Mouse (Mus musculus) gonadal fat pad, adult 2 months (tissue): ENCODE data around the gene Brms1. TPM values are rescaled to one million over a fixed set of nuclear protein-coding genes. Genes with fewer than 3 reads are reported as not detected.
"Not testable (repeated sequence)": the region's sequence is repeated elsewhere in the genome, so short reads cannot be mapped to it uniquely, and the experiment has no call there.

Source experiments
- DNase-seq: peaks from one replicate; pipeline ENCODE4 v3.0.0-alpha.2; 2012; ENCODE audit warnings: low read depth
- polyA plus RNA-seq: library from polyadenylated mRNA; depleted of rRNA; stranded (reverse); fragments of >200 nt; gene quantifications from 2 replicates; pipeline ENCODE4 v1.2.3, GENCODE M21; 2012

Brms1 gene
- polyA plus RNA-seq, 1 experiment = 33.0 TPM

GRCm38 (mm10) chr19:5062446-5062845 is 21.3 kb downstream of the Brms1 start:
- no peak for DNase-seq

DNA sequence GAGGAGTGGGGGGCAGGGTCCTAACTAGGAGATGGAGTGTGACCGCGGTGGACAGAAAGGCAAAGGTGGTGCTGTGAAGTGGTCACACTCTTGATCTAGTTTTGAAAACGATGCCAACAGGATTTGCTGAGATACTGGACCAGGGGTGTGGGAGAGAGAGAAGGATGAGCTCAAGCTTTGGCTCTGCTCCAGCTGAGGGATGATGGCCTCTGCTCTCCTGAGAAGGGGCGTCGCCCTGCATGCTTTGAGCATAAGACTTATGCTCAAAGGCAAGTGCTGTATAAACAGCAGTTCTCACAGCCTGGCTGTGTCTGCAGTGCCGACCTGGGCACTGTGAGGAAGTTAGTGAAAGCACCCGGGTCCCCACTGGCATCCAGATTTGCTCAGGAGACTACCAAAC is 23.9 kb downstream of the Brms1 start:
- no peak for DNase-seq

GRCm38 (mm10) chr19:5067040-5067799 is 26.1 kb downstream of the Brms1 start:
- DNase-seq = no peak

DNA sequence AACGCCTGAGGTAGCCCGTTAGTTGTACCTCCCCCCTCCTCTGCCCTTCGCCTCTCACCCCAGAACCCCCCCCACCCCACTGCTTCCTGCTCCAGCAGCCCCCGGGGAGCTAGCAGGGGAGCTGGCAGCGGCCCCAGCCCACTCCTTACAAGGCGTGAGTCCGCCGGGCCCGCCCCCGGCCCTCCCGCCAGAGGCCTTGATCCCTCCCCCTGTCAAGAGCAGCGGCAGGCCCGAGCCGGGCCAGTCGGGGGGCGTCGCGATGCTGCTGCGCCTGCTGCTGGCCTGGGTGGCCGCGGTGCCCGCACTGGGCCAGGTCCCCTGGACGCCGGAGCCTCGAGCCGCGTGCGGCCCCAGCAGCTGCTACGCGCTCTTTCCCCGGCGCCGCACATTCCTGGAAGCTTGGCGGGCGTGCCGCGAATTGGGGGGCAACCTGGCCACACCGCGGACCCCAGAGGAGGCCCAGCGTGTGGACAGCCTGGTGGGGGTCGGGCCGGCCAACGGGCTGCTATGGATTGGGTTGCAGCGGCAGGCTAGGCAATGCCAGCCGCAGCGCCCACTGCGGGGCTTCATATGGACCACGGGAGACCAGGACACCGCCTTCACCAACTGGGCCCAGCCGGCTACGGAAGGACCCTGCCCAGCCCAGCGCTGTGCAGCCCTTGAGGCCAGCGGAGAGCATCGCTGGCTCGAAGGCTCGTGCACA is 26.9 kb downstream of the Brms1 start, which contains the start of gene Cd248:
Gene Cd248, plus strand, starts transcription at position 212 of the 703 bp plus-strand sequence.
- DNase-seq = no peak

DNA sequence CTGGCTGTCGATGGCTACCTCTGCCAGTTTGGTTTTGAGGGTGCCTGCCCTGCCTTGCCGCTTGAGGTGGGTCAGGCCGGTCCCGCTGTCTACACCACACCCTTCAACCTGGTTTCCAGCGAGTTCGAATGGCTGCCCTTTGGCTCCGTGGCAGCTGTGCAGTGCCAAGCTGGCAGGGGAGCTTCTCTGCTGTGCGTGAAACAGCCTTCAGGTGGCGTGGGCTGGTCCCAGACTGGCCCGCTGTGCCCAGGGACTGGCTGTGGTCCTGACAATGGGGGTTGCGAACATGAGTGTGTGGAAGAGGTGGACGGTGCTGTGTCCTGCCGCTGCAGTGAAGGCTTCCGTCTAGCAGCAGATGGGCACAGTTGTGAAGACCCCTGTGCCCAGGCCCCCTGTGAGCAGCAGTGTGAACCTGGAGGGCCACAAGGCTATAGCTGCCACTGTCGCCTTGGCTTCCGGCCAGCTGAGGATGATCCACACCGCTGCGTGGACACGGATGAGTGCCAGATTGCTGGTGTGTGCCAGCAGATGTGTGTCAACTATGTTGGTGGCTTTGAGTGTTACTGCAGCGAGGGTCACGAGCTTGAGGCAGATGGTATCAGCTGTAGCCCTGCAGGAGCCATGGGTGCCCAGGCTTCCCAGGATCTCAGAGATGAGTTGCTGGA is 27.5 kb downstream of the Brms1 start:
- DNase-seq = no peak

DNA sequence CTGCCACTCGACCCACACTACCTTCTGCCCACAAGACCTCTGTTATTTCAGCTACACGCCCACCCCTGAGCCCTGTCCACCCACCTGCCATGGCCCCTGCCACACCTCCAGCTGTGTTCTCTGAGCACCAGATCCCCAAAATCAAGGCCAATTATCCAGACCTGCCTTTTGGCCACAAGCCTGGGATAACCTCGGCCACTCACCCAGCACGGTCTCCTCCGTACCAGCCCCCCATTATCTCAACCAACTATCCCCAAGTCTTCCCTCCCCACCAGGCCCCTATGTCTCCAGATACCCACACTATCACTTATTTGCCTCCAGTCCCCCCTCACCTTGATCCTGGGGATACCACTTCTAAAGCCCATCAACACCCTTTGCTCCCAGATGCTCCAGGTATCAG is 28.3 kb downstream of the Brms1 start:
- DNase-seq = no peak

DNA sequence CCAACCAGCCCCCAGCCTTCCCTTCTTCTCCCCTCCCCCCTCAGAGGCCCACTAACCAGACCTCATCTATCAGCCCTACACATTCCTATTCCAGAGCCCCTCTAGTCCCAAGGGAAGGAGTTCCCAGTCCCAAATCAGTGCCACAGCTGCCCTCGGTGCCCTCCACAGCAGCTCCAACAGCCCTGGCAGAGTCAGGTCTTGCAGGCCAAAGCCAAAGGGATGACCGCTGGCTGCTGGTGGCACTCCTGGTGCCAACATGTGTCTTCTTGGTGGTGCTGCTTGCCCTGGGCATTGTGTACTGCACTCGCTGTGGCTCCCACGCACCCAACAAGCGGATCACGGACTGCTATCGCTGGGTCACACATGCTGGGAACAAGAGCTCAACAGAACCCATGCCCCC is 28.8 kb downstream of the Brms1 start:
- DNase-seq = no peak

DNA sequence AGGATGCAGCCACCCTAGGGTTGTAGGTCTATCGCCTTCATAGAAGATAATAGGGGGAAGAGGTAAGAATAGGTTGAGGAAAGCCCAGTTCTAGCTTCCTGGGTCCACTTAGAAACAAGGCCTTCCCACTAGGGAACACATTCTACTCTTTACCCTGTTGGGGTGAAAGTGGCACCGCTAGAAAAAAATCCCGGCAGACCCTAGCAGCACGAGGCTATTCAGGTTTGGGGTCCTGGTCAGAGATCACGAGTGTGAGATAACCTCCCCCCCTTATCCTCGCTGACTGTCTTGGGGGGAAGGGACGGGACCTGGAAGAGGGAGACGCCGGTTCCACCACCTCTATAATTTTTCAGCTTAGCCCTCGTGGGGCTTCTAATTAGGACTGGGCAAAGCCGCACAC is 29.9 kb downstream of the Brms1 start:
- DNase-seq = no peak

GRCm38 (mm10) chr19:5071545-5072369 is 30.6 kb downstream of the Brms1 start:
- no peak for DNase-seq

- DNase-seq = no peak
Measured at GRCm38 (mm10) chr19:5072389-5073019, 31.4 kb downstream of the Brms1 start.

DNA sequence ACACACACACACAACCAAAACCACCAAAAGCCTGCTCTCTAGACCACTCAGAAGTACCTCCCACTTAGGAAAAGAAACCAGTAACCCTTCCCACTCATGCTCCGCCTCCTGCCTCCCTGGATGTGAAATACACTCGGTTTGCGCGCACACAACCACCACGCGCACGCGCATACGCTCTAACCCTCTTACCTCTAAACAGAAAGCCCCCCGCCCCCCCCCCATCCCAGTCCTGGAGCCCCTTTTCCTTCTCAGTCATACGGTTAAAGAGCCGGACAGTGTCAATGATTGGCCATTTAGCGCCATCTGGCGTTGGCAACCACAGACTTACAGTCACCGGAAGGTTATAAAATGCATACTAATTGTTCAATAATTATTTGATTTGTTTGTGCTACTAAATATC is 31.9 kb downstream of the Brms1 start:
- no peak for DNase-seq

GRCm38 (mm10) chr19:5073518-5073917 is 32.4 kb downstream of the Brms1 start:
- DNase-seq = no peak

GRCm38 (mm10) chr19:5079279-5079678 is 38.1 kb downstream of the Brms1 start:
- DNase-seq = no peak

DNA sequence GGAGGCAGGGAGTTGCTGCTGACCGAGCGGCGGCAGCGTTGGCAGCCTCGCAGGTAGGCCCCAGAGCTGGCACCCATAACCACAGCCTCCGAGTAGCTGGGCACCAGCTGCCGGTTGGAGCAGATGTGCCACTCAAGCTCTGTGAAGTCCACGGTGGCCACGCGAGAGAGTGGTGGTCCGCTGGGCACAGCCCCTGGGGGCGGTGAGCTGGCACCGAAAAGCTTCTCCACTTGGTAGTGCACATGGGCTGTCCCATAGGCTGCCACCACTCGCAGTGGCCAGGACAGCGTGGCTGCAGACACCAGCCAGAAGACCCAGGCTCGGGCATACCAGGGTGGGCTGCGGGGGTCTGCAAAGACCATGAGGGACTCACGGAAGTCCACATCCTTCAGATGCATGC is 40.9 kb downstream of the Brms1 start:
- no peak for DNase-seq

DNA sequence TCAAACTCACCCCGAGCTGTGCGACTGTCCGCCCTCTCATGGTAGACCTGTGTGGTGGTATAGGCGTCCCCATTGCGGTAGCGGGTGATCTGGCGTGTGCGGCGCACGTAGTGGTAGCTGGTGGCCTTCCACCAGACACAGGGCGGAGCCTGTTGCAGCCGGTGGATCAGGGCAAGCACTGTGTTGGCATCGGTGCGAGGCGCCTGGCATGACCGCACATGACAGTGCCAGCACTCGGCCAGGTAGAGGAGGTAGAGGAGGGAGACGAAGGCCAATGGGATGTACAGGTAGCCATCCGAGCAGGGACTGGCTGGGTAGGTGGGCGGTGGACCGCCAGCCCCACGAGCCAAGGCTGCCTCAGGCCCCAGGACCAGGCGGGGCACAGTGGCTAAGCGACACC is 41.4 kb downstream of the Brms1 start:
- DNase-seq = no peak

DNA sequence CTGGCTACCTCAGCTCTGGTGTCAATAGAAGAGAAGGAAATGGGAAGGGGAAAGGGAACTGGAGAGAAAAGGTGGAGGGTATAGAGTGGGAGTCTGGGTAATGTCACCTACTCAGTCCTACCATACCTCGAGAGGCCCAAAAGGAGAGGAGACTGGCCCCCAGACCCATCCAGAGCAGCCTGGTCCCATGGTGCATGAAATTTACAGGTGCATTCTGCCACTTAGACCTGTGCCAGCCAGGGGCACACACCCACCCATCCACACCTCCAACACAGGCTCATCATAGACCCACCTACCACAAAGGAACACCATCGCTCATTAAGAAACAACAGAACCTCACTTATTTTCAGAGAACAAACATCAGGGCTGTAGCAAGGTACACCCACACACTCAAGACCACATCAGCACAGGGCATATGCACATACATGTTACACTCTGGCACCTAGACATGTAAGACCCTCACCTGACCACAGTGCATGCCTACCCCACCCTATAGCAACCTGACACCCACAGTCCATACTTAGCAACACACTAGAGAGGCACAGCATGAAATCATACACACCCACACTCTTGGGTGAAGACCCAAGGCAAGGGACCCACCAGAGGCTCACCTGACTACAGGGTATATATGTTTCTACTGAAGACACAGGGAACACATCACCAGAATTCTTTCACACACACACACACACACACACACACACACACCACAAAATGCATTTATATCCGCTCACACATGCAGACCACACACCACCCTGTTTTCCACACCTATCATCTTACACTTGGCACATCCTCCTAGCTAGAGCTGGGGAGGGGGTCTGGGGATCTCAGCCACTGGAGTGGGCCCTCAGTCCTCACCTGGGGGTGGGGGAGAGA is 43.0 kb downstream of the Brms1 start:
- DNase-seq = no peak

DNA sequence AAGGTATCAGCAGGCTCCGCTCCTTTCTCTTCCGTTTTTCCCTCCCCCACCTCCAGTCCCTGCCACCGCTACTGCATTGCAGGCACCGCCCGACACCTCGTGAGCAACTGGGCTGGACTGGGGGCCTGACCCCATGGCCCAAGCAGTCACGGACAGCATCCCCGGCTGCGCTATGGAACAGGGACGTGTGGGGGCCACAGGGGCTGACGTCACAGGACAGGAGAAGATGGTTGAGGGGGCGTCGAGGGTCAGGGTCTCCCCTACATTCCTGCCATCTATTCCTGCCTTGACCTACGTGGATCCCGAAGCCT is 43.6 kb downstream of the Brms1 start:
- no peak for DNase-seq

DNA sequence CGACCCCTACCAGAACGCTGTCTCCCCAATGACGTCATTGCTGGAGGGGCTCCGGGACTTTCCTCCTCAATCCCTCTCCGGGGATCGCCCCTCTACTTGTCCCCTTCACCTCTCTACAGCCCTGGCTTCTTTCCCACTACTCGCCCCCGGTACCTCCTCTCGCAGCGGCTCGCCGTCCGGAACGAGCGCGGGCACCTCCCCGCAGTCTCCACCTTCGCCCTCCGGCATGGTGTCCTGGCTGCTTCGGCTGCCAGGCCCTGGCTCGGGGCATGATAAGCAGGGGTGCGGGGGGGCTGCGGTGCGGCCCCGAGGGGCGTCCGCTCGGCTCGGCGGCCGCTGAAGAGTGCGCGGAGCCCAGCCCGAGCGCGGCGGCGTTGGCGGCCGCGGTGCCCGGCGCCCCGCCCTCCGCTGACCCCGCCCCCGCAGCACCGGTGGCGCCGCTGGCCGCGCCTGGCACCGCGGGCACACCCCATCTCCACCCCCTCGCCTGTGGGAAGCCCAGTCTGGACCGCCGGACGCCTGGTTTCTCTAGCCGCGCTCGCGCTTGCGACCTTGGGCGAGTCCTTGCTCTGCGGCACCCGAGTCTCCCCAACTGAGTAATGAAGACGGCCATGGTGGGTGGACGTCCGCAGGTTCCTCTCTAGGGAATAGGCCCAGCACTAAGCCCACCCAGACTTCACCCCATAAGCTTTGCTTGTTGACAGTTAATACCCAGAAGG is 44.1 kb downstream of the Brms1 start, which contains the start of gene Tmem151a:
Gene Tmem151a, minus strand, starts transcription at position 387 of the 719 bp plus-strand sequence.
- DNase-seq = no peak

GRCm38 (mm10) chr19:5086533-5086932 is 45.4 kb downstream of the Brms1 start:
- not testable (repeated sequence) for DNase-seq
